Mouse (Mus musculus): ENCODE data around the gene Golgb1.

Gene Golgb1

GRCm38 (mm10) chr16:36946459-36947159 lies 71.7 kb downstream of the Golgb1 start:
- no peak for DNase-seq

DNA sequence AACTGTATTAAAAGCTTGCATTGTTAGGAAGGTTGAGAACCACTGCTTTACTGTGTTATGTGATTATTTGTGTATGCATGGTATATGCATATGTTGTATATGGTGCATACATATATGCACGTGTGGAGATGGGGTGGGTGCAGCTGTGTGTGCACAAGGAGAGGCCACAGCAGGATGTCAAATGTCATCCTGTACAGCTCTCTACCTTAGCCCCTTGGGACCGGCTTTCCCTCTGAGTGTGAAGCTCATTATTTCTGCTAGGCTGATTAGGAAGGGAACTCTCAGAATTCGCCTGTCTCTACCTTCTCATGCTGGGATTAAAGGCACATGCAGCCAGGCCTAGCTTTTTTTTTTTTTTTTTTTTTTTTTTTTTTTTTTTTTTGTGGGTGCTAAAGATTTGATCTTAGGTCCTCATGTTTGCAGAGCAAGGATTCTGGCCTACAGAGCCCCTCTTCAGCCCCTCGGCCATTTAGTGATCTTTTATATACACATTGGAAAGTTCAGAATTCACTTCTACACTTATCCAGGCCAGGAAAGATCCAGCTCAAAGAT lies 72.8 kb downstream of the Golgb1 start:
- DNase-seq = no peak

GRCm38 (mm10) chr16:36949614-36950336 lies 74.8 kb downstream of the Golgb1 start:
- DNase-seq = no peak

DNA sequence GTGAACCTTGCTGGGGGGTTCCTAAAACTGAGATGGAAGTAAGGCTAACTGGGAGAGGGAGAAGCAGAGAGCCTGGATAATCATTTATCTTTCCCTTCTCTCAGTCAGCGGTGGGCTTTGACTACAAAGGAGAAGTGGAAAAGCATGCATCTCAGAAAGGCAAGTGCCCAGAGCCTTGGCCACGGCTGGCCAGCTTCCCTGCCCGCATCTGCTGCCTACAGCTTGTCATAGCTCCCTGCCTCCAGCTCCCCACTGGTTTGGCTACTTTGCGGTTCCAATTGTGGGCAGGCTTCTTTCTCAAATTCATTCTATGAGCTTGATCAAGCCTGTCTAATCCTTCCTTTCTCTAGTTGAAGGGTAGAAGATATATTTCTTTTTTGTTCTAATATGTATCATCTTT lies 76.1 kb downstream of the Golgb1 start:
- DNase-seq = no peak

GRCm38 (mm10) chr16:36955106-36955505 lies 80.2 kb downstream of the Golgb1 start:
- DNase-seq = no peak

DNA sequence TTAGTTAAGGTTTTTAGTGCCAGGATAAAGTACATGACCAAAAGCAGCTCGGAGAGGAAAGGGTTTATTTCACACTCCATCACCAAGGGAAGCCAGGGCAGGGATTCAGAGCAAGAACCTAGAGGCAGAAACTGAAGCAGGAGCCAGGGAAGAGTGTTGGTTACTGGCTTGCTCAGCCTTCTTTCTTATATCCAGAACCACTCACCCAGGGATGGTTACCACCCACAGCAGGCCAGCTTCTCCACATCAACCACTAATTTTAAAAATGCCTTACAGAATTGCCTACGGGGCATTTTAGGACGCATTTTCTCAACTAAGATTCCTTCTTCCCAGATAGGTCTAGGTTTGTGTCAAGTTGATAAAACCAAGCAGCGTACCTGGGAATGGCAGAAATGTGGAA lies 88.5 kb downstream of the Golgb1 start:
- no peak for DNase-seq

DNA sequence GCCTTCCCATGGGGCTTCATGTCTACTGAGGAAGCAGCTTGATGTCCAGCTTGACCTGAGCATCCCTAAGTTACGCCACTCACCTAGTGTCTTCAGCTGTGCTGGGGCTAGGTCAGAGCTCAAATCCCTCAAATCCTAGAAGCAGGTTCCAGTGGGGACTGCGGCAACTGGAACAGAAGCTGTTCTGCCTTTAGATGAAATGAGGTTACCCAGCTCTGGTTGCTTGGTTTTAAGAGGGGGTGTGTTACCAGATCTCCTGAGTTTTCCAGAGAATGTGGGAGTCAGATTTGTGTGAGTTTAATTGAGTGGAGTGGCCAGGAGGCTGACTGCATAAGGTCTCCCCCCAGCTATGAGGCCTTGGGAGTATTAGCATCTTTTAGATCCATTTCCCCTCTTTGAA lies 104.2 kb downstream of the Golgb1 start:
- DNase-seq = no peak

Data from embryo, embryonic 11 days (tissue).